Mouse (Mus musculus) midbrain, embryonic 10.5 days (tissue): ENCODE measurements around the gene Gria4. TPM values are rescaled to one million over a fixed set of nuclear protein-coding genes. Genes with fewer than 3 reads are reported as not detected.
"Not testable (repeated sequence)": the region's sequence is repeated elsewhere in the genome, so short reads cannot be mapped to it uniquely, and the experiment has no call there.

Experiments used
- DNase-seq: peaks from one replicate; pipeline ENCODE4 v3.0.0-alpha.2; 2017; ENCODE audit warnings: low spot score
- H3K27ac ChIP-seq: fragments of 300-500 bp; sonication (generic); replicated peaks from 2 replicates; pipeline ENCODE4 v1.5.1; 2016; ENCODE audit warnings: mild to moderate bottlenecking
- H3K27me3 ChIP-seq: fragments of 300-500 bp; sonication (generic); 2 replicates; pipeline ENCODE4 v1.6.1; 2016; ENCODE audit warnings: low read depth, mild to moderate bottlenecking; ENCODE audit not compliant: poor library complexity, severe bottlenecking
- H3K36me3 ChIP-seq: fragments of 300-500 bp; sonication (generic); 2 replicates; pipeline ENCODE4 v1.6.1; 2016; ENCODE audit warnings: mild to moderate bottlenecking, moderate library complexity
- H3K4me1 ChIP-seq: fragments of 300-500 bp; sonication (generic); 2 replicates; pipeline ENCODE4 v1.6.1; 2016
- H3K4me3 ChIP-seq: fragments of 300-500 bp; sonication (generic); 2 replicates; pipeline ENCODE4 v1.5.1; 2016; ENCODE audit warnings: mild to moderate bottlenecking, moderate library complexity
- H3K9me3 ChIP-seq: fragments of 300-500 bp; sonication (generic); replicated peaks from 2 replicates; pipeline ENCODE4 v1.6.1; 2016; ENCODE audit warnings: mild to moderate bottlenecking
- WGBS: fragments of 180-500 bp; shearing (Covaris S2); methylation state at CpG from one replicate; pipeline ENCODE4 v1.1.7; 2016; 5-methylcytosine and 5-hydroxymethylcytosine counted together
- polyA plus RNA-seq: library from polyadenylated mRNA; unstranded; fragments of >200 nt; fragmentation: Nextera tagmentation; extraction: Ambion mirVana; gene quantifications from 2 replicates; pipeline ENCODE4 v1.2.1, GENCODE M21; 2016

Gene Gria4
- polyA plus RNA-seq, 1 experiment from 2014 or later, result 5.3 TPM

- no peaks in the 10 kb centered on the region for H3K4me1 ChIP-seq
- H3K27me3 ChIP-seq, result no peaks in the 10 kb centered on the region
- H3K27ac ChIP-seq, result no peak overlapping the region
- 93% methylated on average over 6 of the region's 6 CpGs for WGBS
- DNase-seq, result no peak
- H3K4me3 ChIP-seq, result no peak overlapping the region
- H3K36me3 ChIP-seq, result no peaks in the 10 kb centered on the region
- H3K9me3 ChIP-seq, result no peaks in the 10 kb centered on the region
These were observed 259.4 kb downstream of the Gria4 start for GRCm38 (mm10) chr9:4536514-4537150.

GRCm38 (mm10) chr9:4514563-4514885, 281.5 kb downstream of the Gria4 start:
- WGBS, result 93% methylated on average over 1 of the region's 1 CpGs
- Histone ChIP-seq H3K27ac (no peak overlapping the region), H3K36me3 (no peaks in the 10 kb centered on the region), H3K9me3 (no peaks in the 10 kb centered on the region), H3K4me3 (no peak overlapping the region), H3K4me1 (peaks cover 9% of the 10 kb centered on the region), H3K27me3 (no peaks in the 10 kb centered on the region)
- DNase-seq, result no peak

- Histone ChIP-seq H3K4me3 (no peak overlapping the region), H3K27me3 (no peaks in the 10 kb centered on the region), H3K27ac (no peak overlapping the region), H3K4me1 (peaks cover 9% of the 10 kb centered on the region), H3K36me3 (no peaks in the 10 kb centered on the region), H3K9me3 (no peaks in the 10 kb centered on the region)
- DNase-seq, result no peak
These were observed 282.1 kb downstream of the Gria4 start for GRCm38 (mm10) chr9:4513796-4514562.

- Histone ChIP-seq H3K27me3 (no peaks in the 10 kb centered on the region), H3K9me3 (no peaks in the 10 kb centered on the region), H3K27ac (no peak overlapping the region), H3K36me3 (no peaks in the 10 kb centered on the region), H3K4me3 (no peak overlapping the region), H3K4me1 (peaks cover 9% of the 10 kb centered on the region)
- WGBS, result 90% methylated on average over 3 of the region's 3 CpGs
- DNase-seq, result no peak
These were observed 289.9 kb downstream of the Gria4 start for GRCm38 (mm10) chr9:4506086-4506485.

GRCm38 (mm10) chr9:4505087-4505486, 290.9 kb downstream of the Gria4 start:
- DNase-seq, result no peak
- Histone ChIP-seq H3K9me3 (no peaks in the 10 kb centered on the region), H3K4me3 (no peak overlapping the region), H3K27me3 (no peaks in the 10 kb centered on the region), H3K4me1 (peaks cover 9% of the 10 kb centered on the region), H3K36me3 (no peaks in the 10 kb centered on the region), H3K27ac (no peak overlapping the region)
- 3% methylated on average over 1 of the region's 1 CpGs for whole genome bisulfite sequencing

GRCm38 (mm10) chr9:4486428-4486827, 309.6 kb downstream of the Gria4 start:
- Histone ChIP-seq H3K27ac (no peak overlapping the region), H3K4me3 (no peak overlapping the region), H3K4me1 (no peaks in the 10 kb centered on the region), H3K27me3 (no peaks in the 10 kb centered on the region), H3K36me3 (no peaks in the 10 kb centered on the region), H3K9me3 (0 out of 2 replicates have a peak, but pooled peaks cover 9% of the 10 kb centered on the region)
- 85% methylated on average over 2 of the region's 2 CpGs for WGBS
- DNase-seq, result no peak

GRCm38 (mm10) chr9:4484502-4484901, 311.5 kb downstream of the Gria4 start:
- H3K4me3 ChIP-seq, result no peak overlapping the region
- H3K27me3 ChIP-seq, result no peaks in the 10 kb centered on the region
- DNase-seq, result no peak
- 0 out of 2 replicates have a peak, but pooled peaks cover 4% of the 10 kb centered on the region for H3K9me3 ChIP-seq
- no peaks in the 10 kb centered on the region for H3K36me3 ChIP-seq
- 81% methylated on average over 2 of the region's 2 CpGs for WGBS
- no peaks in the 10 kb centered on the region for H3K4me1 ChIP-seq
- no peak overlapping the region for H3K27ac ChIP-seq

- no peaks in the 10 kb centered on the region for H3K36me3 ChIP-seq
- H3K9me3 ChIP-seq, result no peaks in the 10 kb centered on the region
- no peak overlapping the region for H3K27ac ChIP-seq
- no peaks in the 10 kb centered on the region for H3K27me3 ChIP-seq
- no peaks in the 10 kb centered on the region for H3K4me1 ChIP-seq
- no peak for DNase-seq
- H3K4me3 ChIP-seq, result no peak overlapping the region
- WGBS, result 73% methylated on average over 2 of the region's 2 CpGs
These were observed 325.2 kb downstream of the Gria4 start for GRCm38 (mm10) chr9:4470791-4471190.

- 85% methylated on average over 1 of the region's 1 CpGs for WGBS
- no peak overlapping the region for H3K27ac ChIP-seq
- no peak overlapping the region for H3K4me3 ChIP-seq
- no peak for DNase-seq
- no peaks in the 10 kb centered on the region for H3K36me3 ChIP-seq
- H3K9me3 ChIP-seq, result no peaks in the 10 kb centered on the region
- H3K4me1 ChIP-seq, result no peaks in the 10 kb centered on the region
- H3K27me3 ChIP-seq, result no peaks in the 10 kb centered on the region
These were observed 336.5 kb downstream of the Gria4 start for GRCm38 (mm10) chr9:4459456-4460070.

GRCm38 (mm10) chr9:4458193-4458592, 337.8 kb downstream of the Gria4 start:
- H3K36me3 ChIP-seq, result no peaks in the 10 kb centered on the region
- H3K4me1 ChIP-seq, result no peaks in the 10 kb centered on the region
- no peaks in the 10 kb centered on the region for H3K27me3 ChIP-seq
- no peaks in the 10 kb centered on the region for H3K9me3 ChIP-seq
- WGBS, result 93% methylated on average over 1 of the region's 1 CpGs
- H3K27ac ChIP-seq, result no peak overlapping the region
- no peak for DNase-seq
- no peak overlapping the region for H3K4me3 ChIP-seq

GRCm38 (mm10) chr9:4457644-4458043, 338.4 kb downstream of the Gria4 start:
- no peaks in the 10 kb centered on the region for H3K27me3 ChIP-seq
- H3K4me3 ChIP-seq, result no peak overlapping the region
- DNase-seq, result no peak
- no peaks in the 10 kb centered on the region for H3K36me3 ChIP-seq
- H3K27ac ChIP-seq, result no peak overlapping the region
- 100% methylated on average over 1 of the region's 1 CpGs for WGBS
- no peaks in the 10 kb centered on the region for H3K4me1 ChIP-seq
- H3K9me3 ChIP-seq, result no peaks in the 10 kb centered on the region

- no peak overlapping the region for H3K27ac ChIP-seq
- WGBS, result 32% methylated on average over 2 of the region's 2 CpGs
- H3K36me3 ChIP-seq, result no peaks in the 10 kb centered on the region
- no peaks in the 10 kb centered on the region for H3K9me3 ChIP-seq
- H3K27me3 ChIP-seq, result no peaks in the 10 kb centered on the region
- H3K4me1 ChIP-seq, result no peaks in the 10 kb centered on the region
- no peak overlapping the region for H3K4me3 ChIP-seq
- peak; percentile 40 for DNase-seq
These were observed 353.1 kb downstream of the Gria4 start for GRCm38 (mm10) chr9:4442908-4443307.

GRCm38 (mm10) chr9:4400801-4401200, 395.2 kb downstream of the Gria4 start:
- H3K9me3 ChIP-seq, H3K36me3 ChIP-seq, DNase-seq, H3K4me3 ChIP-seq, H3K27ac ChIP-seq, H3K4me1 ChIP-seq, H3K27me3 ChIP-seq: not testable (repeated sequence)
- WGBS, result 92% methylated on average over 11 of the region's 11 CpGs
